Mouse (Mus musculus): ENCODE results near the gene Abhd12b.

Gene Abhd12b

DNA sequence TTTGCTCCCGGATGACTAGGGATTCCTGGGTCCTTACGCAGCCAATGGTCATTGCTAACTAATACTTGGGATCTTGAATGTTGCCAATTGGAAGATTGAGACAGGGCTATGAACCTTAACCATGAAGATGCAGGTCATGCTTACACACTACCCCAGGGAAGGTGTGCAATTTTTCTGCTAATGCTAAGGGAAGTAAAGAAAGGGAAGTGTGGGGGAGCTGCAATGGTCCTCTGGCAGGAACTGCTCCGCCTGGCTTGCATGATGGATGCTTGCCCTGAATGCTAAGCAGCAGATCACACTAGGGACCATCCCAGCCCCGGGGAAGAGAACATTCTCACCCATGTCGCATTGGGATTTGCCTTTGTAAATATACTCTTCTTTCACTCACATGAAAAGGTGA lies 67.5 kb downstream of the Abhd12b start:
- POLR2A ChIA-PET = interaction anchor here in 1 of 4 experiments (0.6 kb wide), 1 partner anchor 92 kb away, joined by 5 read pairs; no protein-coding TSS in a partner anchor
- CTCF ChIA-PET = interaction anchor here in 1 of 4 experiments (0.6 kb wide), 1 partner anchor 15 kb away, joined by 11 read pairs; no protein-coding TSS in a partner anchor

DNA sequence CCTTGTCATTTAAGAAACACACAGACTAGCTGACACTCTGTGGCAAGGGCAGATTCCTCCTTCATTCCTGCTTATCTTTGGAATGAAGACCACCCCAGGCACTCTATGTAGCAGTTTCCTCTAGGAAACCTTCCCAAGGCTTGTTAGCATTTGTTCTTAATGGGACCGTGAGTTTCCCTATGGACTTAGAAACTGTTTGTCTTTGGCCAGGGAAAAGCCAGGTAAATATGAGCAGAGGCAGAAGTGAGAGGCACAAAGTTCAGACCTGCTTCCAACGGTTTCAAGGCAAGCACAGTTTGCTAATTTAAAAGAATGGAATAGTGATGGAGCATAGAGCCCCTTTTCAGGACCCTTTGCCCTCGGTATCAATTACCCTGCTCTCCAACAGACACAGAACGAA lies 69.4 kb downstream of the Abhd12b start:
- POLR2A ChIA-PET = no interaction called here
- CTCF ChIA-PET = no interaction called here

- ChIA-PET POLR2A (interaction anchor here in 3 of 4 experiments (0.6 to 1.1 kb wide), 4 partner anchors 10 to 712 kb away, joined by 3 to 6 read pairs (median 4); no protein-coding TSS in a partner anchor), CTCF (interaction anchor here in 1 of 4 experiments (0.7 kb wide), 1 partner anchor 8 kb away, joined by 3 read pairs; no protein-coding TSS in a partner anchor)
Measured at GRCm38 (mm10) chr12:70226655-70227054, 72.7 kb downstream of the Abhd12b start.

GRCm38 (mm10) chr12:70227121-70227932 lies 73.4 kb downstream of the Abhd12b start:
- ChIA-PET POLR2A (interaction anchor here in 3 of 4 experiments (0.6 to 1.1 kb wide), 3 partner anchors 11 to 711 kb away, joined by 3 to 4 read pairs (median 4); no protein-coding TSS in a partner anchor), CTCF (interaction anchor here in 1 of 4 experiments (0.7 kb wide), 1 partner anchor 8 kb away, joined by 3 read pairs; no protein-coding TSS in a partner anchor)

- POLR2A ChIA-PET = interaction anchor here in 1 of 4 experiments (1.2 kb wide), 1 partner anchor 447 kb away, joined by 4 read pairs; no protein-coding TSS in a partner anchor
- CTCF ChIA-PET = no interaction called here
Measured at GRCm38 (mm10) chr12:70228155-70228554, 74.2 kb downstream of the Abhd12b start.

GRCm38 (mm10) chr12:70231294-70231693 lies 77.4 kb downstream of the Abhd12b start, which contains the start of gene Pygl:
Gene Pygl (minus strand): TSS chr12:70231488.
- ChIA-PET POLR2A (no interaction called here), CTCF (no interaction called here)

DNA sequence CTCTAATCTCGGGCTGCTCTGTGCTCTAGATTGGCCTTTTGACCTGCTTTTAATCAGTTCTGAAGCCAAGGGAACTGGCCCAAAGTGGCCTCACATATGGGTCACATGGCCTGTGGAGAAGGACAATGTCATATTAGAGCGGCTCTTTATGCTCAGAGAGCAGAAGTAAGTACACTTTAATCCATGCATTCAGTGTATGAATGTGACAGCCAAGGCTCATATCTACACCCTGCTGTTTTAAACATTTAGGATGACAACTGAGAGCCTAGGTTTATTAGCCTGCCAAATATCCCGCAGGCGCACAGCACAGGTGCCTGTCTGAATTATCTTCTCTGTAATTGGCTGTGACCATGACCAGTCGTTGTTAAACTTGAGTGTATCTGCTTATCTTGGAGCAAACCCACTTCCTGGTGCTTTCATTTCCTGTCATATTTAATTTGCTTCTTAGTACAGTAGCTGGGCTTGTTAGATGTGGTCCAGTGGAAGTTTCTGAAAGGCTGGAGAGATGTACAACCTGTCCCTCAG lies 78.1 kb downstream of the Abhd12b start:
- POLR2A ChIA-PET = no interaction called here
- CTCF ChIA-PET = interaction anchor here in 2 of 4 experiments (0.6 to 1.0 kb wide), 2 partner anchors 46 to 440 kb away, joined by 3 to 6 read pairs; no protein-coding TSS in a partner anchor
